Mouse (Mus musculus) T-helper 1 cell (primary cell): ENCODE data around the gene Chsy1.

ENCODE experiments used
- in situ Hi-C: fragments of 300-600 bp; cut with MboI, MseI; formaldehyde crosslinking; loops from one replicate; pipeline ENCODE4 v1.15.1; 2025; ENCODE audit warnings: high pct_unique_total_duplicates

Chsy1 gene

DNA sequence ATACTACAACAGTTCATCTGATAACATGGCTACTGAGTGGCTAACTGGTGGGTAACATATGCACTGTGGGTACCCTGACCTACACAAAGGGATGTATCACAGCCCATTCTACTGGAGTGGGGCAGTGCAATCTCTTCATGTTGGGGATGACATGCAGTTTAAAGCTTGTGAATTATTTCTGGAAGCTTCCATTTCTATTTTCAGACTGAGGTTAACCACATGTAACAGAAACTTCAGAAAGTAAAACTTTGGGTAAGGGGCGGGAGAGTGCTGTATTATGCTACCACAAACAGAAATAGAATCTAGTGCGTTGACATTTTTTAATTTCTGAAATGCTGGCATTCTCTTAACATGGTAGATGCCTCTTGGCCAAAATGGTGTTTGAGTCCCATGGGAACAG, 100.6 kb downstream of the Chsy1 start:
- in situ Hi-C loops, result no loop called here

DNA sequence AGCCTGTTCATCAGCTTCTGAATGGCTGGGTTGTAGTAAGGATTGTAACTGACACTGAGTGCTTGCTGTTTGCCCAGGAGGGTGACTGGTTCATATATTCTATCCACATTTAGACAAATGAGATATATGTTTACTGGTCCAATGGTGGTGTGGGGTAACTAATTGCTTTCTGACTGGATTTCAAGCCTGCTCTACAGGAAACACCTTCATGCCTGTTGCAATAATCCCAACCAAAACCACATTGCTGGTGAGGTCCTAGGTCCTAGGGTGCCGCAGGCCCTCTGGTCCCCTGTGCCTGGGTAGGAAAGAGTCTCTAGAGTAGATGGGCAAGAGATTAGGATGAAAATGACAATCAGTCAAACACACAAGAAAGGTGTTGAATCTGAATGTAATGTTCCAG, 103.6 kb downstream of the Chsy1 start:
- in situ Hi-C loops, result no loop called here

DNA sequence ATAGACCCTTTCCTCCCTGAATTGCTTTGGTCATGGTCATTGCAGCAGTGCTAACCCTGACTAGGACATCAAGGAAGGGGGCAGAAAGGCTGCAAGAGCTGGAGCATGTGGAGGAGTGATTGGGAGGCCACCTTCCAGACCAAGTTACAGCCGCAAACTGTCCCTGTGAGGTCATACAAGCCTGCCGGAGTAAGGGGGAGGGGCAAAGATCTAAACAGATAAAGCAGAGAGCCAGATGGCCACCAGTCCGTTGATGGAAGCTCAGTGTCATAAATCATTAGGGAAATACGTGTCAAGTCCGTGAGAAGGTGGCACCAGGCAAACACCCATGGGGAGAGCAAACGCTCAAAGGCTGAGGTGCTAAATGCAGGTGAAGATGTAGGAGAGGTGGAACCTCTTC, 105.2 kb downstream of the Chsy1 start:
- in situ Hi-C loops, result no loop called here

DNA sequence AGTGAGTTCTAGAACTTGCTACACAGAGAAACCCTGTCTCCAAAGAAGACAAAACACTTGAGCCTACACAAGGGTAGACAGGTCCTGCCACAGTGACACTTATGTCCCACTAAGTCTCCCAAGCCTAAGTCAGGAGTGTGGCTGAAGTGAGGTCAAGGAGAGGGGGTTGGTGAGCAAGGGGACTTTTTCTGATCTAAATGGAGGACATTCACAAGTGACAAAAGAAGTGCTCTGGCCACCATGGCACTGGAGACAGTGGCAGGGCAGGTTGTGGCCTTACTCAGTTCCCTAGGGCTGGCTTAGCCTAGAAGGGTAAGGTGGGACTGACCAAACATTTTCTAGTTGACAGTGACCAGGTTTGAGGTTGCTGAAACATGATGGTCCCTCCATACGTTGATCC, 106.6 kb downstream of the Chsy1 start:
- in situ Hi-C loops, result no loop called here

DNA sequence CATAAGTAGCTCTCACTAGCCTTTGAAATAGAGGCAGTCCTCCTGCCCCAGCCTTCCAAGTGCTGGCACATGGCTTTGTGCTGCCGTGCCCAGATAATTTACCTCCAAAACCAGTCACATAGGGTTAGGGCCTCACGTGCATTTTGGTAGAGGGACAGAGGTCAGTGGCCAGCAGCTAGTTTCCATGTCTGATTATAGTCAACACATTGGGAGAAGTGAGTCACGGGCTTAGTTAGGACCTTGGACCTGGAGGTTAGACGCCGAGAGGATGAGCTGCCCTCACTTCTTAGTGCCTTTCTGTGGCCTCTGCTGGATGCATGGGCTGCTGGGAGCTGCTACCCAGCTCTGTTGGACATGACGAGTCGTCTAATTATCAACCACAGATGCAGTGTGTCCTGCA, 107.7 kb downstream of the Chsy1 start:
- in situ Hi-C loops, result no loop called here

DNA sequence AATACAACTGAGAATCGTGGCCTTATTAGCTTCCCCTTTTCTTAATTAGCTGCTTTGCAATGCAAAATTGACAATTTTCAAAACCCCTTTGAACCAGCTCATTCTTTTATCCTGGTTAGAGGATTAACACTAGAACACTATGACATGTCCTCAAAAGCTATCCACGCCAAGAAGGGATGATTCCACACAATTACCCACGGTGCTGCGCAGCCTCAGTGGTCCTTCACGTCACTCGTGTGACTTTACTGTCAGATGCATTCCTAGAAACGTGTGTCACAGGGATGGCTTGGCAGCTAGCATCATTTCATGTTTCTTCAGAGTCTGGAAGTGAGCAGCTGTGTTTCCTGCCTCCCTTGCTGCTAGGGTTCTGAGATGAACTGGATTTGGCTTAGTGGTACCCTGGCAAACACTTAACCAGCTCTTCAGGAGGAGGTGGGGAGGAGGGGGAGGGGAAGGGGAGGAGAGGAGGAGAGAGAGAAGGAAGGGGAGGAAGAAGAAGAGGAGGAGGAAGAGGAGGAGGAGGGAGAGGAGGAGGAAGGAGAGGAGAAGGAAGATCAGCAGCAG, 108.3 kb downstream of the Chsy1 start:
- in situ Hi-C loops, result no loop called here

DNA sequence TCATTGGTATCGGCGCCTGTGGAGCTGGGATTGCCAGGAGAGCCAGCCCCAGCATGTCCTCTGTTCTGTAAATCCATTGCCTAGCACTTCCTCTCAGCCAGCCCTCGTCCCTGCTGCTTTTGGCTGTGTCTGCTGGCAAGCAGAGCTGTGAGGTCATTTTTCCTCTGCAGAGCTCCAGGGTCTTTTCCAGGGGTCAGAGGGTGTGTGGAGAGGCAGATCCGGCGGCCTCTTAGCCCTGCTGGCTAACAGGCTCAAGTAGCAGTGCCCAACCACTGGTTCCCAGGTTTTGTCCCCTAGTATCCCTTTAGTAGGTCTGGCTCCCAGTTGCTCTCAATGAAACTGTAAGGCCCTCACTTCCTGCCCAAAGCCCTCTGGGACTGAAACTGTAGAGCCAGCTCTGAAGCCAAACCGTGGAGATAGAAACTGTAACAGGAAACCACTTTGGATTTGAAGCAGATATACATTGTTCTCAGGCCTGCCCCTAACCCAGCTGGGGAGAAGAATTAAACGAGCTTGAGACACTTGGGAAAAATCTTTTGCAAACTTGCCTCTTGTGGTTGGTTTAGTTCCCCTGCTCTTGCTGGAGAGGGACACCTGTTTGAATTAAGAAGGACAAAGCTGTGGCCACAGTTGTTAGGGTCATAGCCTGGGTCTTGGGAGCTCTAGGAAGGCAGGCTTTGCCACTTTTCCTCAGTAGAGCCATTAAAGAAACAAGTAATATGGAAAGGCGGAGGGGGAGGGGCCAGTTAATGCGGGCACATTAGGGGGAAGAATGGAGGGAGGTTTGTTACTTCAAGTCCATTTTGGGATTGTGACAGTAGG, 109.1 kb downstream of the Chsy1 start:
- in situ Hi-C loops, result no loop called here

DNA sequence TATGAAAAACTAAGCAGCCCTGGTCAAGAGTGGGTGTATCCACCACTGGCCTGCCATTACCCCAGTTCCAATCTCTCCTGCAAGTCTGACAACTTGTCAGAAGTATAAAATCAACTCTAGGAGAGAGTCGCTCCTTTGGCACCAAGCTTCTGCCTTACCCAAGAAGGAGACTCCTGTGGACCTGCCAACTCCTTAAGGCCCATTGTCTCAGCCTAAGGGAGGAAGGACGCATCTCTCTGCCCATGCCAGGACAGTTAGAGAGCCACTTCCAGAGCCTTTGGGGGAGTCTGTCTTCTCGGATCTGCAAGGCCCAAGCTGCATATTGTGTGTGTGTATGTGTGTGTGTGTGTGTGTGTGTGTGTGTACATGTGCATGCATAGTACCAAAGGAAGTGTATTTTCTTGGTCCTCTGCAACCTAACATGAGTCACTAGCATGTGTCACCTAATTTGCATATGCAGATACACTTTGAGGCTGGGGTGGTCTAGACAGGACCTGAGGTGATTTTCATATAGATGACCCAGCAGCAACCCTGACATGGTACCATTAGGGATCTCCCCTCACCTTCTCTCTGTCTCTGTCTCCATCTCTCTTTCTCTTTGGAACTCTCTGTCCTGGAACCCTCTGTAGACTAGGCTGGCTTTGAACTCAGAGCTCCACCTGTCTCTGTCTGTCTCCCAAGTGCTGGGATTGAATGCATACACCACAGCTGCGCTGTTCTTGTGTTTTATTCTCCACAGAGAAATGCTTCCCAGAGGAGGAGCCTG, 109.9 kb downstream of the Chsy1 start:
- in situ Hi-C loops, result no loop called here

DNA sequence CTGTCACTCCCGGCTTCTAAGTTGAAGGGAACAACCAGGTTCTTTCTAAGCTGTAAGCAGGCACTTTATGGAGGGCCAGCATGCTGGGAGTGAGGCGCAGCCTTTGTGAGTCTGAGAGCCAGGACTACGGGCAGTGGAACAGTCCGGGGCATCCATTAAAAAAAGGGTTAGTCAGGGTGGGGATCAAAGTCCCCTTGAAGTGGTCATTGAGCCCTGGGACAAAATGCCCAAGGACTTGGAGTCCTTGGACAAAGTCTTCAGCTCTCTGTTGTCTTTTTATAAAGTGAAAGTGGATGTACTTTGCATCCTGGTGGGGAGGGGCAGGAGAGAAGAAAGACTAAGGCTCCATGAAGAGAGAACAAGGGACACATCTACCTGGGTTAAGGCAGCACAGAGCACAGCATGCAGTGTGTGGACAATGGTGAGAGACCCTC, 110.5 kb downstream of the Chsy1 start:
- in situ Hi-C loops, result no loop called here

DNA sequence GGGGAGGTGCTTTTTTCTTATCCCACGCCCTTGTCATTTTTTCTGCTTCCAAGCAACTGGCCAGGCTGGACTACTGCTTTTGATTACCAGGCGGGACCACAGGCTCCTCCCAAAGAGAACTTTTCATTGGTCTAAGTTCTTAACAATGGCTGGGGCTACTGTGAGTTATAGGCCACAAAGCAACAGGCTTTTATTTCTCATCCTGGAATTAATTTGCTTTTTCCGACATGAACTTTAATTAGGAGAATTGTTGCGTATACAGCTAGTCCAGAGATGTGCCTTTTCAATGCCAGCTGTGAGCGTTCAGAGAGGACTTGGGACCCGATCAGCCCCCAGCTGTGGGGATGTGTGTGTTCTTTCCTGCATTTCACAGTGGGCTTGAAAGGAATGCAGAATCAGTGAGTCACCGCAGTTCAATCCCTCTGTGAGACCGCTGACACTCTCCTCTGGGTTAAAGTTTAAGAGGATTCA, 113.3 kb downstream of the Chsy1 start:
- in situ Hi-C loops, result no loop called here
